Mouse (Mus musculus): ENCODE measurements around the gene Pmpcb. TPM values are rescaled to one million over a fixed set of nuclear protein-coding genes. Genes with fewer than 3 reads are reported as not detected.
"Not testable (repeated sequence)": the region's sequence is repeated elsewhere in the genome, so short reads cannot be mapped to it uniquely, and the experiment has no call there.

Pmpcb gene
- total RNA-seq (2021): 100 to 1,000 TPM in 1 of 2 experiments, 10 to 100 TPM in 1; 95.6 to 111 TPM
- long read RNA-seq, experiment 1, transcript Pmpcb-201 (13 exons, 1,615 nt): major isoform, 55 of 68 reads
- long read RNA-seq, experiment 1, partial matches to known transcripts: 7 of 68 reads
- long read RNA-seq, experiment 1, other reads (novel, unspliced or antisense): 3 of 68 reads
- long read RNA-seq, experiment 2, transcript Pmpcb-201 (13 exons, 1,615 nt): major isoform, 71 of 79 reads
- long read RNA-seq, experiment 2, partial matches to known transcripts: 5 of 79 reads
- long read RNA-seq, experiment 2, other reads (novel, unspliced or antisense): 3 of 79 reads

- intact Hi-C loops (cut with DNase I): loop anchor here (2.0 kb wide), 1 partner anchor 36 kb away; the partner anchor contains the start of gene Napepld
- peak; percentile 75 to 84 for DNase-seq
These were observed at the start of gene Pmpcb for GRCm38 (mm10) chr5:21736956-21737585. Pmpcb (plus strand) TSS chr5:21737141.

GRCm38 (mm10) chr5:21692230-21692629 is 44.7 kb upstream of the Pmpcb start:
- intact Hi-C loops (cut with DNase I): no loop called here
- DNase-seq: no peak

DNA sequence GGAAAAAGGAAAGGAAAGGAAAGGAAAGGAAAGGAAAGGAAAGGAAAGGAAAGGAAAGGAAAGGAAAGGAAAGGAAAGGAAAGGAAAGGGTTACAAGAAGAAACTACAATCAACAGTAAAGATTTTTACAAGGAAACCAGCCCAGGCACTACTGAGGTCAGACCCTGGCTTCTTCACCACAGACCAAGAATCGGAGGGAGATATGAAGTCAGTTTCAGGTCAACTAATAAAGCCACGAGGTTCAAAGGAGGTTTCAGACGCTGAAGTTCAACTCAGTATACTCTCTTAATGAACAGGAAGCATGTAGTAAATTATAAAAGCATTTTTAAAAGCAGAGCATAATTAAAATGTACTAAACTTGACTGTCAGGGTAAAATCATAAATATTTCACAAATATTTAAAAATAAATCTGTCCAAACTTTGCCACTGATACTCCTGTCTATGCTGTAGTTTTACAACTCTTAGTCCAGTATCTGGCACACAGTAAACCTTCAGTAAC is 43.5 kb upstream of the Pmpcb start:
- no peak for DNase-seq
- intact Hi-C loops (cut with DNase I): no loop called here

DNA sequence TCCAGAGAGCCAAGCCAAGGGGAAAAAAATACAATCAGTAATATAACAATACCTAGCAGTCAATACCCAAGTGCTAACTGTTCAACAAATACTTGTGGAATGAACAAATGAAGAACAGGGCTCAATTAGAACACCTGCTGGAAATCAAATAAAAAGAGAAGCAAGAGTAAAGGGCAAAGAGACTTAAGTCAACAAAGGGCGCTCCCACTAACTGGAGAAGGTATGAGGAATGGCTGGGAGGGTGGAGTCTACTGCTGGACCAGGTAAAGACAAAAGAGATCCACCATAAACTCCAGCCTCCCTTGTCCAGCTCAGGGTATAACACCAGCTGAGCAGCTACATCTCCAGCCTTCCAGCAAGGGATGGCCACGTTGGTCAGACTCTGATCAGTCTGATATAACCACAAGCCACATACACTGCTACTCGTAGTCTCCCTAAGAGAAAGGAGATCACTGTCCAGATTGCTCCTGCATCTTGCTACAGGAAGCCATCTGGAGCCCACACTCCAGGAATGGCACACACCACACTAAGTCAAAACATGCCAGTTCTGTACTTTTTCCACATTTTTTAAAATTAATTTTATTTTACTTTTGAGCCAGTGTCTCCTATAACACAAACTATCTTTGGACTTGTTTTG is 42.0 kb upstream of the Pmpcb start:
- intact Hi-C loops (cut with DNase I): loop anchor here (5.0 kb wide), 1 partner anchor 43 kb away; no protein-coding TSS in a partner anchor
- DNase-seq: no peak

DNA sequence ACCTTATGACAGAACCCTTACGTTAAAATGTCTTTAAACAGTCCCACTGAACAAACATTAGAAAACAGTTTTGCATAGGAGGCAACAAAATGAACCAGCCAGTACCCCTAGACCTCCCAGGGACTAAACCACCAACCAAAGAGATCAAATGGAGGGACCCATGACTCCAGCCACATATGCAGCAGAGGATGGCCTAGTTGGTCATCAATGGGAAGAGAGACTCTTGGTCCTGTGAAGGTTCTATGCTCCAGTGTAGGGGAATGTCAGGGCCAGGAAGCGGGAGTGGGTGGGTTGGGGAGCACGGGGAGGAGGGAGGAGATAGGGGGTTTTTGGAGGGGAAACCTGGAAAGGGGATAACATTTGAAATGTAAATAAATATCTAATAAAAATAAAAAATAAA is 37.4 kb upstream of the Pmpcb start:
- DNase-seq: not testable (repeated sequence)
- intact Hi-C loops (cut with DNase I): loop anchor here (5.0 kb wide), 1 partner anchor 47 kb away; no protein-coding TSS in a partner anchor

DNA sequence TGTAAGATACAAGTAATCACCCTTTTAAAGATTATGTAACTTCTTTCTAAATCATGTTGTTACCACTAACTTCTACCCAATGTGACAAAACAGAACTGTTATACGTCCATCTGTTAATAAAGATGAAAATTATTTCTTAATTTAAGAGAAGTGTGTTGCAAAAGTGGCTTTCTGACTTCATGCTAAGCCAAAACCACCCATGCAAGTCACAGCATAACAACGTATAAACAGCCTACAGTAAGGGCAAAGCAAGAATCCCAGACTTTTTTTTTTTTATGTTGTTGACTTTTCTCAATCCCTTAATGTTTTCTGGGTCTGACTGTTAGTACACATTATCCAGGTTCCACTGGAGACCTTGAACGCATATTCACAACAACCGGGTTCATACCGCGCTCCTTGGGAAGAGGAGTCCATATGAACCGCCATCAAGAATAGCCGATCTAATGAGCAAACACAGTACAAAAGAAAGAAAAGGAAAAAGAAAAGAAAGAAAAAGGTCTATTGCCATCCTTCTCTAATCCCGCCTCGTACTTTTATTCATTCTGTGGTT is 36.6 kb upstream of the Pmpcb start:
- intact Hi-C loops (cut with DNase I): loop anchor here (2.0 kb wide), 1 partner anchor 36 kb away; the partner anchor contains the start of gene Pmpcb
- no peak for DNase-seq

DNA sequence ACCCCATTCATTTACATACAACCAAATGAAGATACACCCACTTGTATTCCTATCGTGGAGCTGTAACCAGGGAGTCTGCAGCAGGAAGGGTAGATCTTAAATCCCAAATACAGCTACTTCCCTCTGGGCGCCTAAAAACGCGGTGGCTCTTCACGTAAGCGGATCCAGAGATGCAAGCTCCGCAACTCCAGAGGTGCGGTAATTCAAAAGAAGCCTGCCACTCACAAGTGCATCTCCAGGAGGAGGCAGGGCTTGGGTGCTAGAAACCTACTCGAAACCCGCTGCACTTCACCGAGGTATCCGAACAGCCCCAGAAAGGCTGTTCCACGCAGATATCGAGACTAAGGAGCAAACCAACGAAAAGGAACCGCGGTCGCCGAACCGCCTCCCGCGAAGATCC is 36.0 kb upstream of the Pmpcb start:
- intact Hi-C loops (cut with DNase I): loop anchor here (2.0 kb wide), 1 partner anchor 36 kb away; the partner anchor contains the start of gene Pmpcb
- no peak for DNase-seq

- intact Hi-C loops (cut with DNase I): loop anchor here (2.0 kb wide), 1 partner anchor 35 kb away; the partner anchor contains the start of gene Pmpcb
- peak; percentile 98 to 100 for DNase-seq
These were observed 35.5 kb upstream of the Pmpcb start, which contains the start of gene Napepld for GRCm38 (mm10) chr5:21701351-21702008. Napepld (minus strand) TSS chr5:21701396.

DNA sequence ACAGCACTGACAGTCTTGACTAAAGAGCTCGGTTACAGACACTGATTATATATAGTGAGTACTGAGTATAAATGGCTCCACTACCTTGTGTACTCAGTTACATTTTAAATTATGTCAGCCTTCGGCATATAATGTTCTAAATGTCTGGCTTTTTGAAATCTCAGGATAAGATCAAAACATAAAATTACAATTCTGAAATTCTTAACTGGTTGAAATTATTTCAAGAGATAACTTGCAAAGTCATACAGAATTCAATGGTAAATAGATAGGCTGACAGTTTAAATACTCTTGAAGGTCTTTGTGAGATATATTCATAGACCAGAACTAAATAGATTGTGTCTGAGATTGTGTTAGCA is 35.0 kb upstream of the Pmpcb start:
- intact Hi-C loops (cut with DNase I): no loop called here
- DNase-seq: no peak

GRCm38 (mm10) chr5:21702873-21703475 is 34.0 kb upstream of the Pmpcb start:
- DNase-seq: no peak
- intact Hi-C loops (cut with DNase I): no loop called here

DNA sequence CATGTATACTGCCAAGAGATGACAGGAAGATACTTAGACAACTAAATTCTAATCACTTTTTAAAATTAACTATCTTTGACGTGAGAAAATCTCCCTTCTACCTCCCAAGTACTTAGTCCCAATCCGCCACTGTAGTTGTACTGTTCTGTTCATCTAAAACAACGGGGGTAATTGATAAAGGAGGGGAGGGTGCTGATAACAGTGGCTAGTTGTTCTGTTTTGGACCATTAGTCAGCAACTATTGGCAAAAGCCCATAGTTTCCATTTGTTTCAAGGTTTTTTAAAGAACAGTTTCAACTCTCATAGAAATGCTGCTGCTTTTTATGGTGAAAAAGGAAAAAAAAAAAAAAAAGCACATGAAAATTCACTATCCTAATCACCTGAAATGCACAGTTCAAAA is 33.2 kb upstream of the Pmpcb start:
- intact Hi-C loops (cut with DNase I): no loop called here

GRCm38 (mm10) chr5:21706546-21706945 is 30.4 kb upstream of the Pmpcb start:
- no peak for DNase-seq
- intact Hi-C loops (cut with DNase I): no loop called here

More for the DNA sequence above, 33.2 kb upstream of the Pmpcb start:
- no peak for DNase-seq

- intact Hi-C loops (cut with DNase I); DNase-seq: not testable (repeated sequence)
These were observed 28.9 kb upstream of the Pmpcb start for GRCm38 (mm10) chr5:21708011-21708410.

GRCm38 (mm10) chr5:21712127-21712715 is 24.7 kb upstream of the Pmpcb start:
- intact Hi-C loops (cut with DNase I): no loop called here
- no peak for DNase-seq

DNA sequence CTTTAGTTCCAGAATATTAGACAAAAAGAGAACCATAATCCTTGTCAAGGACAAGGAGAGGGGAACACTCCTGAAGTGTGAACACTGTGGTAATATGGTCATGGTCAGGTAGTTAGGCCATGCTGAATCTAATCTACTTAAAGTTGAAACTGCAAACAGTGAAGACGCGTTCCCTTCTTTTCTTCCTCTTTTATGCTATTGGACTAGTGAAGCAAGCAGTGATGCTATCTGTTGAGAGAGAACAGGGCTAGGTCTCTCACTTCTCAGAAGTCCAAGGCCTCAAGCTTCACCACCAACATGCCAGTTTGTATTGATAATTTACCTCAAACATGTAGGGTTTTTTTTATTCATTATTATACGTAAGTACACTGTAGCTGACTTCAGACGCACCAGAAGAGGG is 22.5 kb upstream of the Pmpcb start:
- no peak for DNase-seq
- intact Hi-C loops (cut with DNase I): no loop called here

GRCm38 (mm10) chr5:21717165-21717715 is 19.7 kb upstream of the Pmpcb start:
- intact Hi-C loops (cut with DNase I): no loop called here
- no peak for DNase-seq

GRCm38 (mm10) chr5:21718546-21718945 is 18.4 kb upstream of the Pmpcb start:
- DNase-seq: no peak
- intact Hi-C loops (cut with DNase I): no loop called here

DNA sequence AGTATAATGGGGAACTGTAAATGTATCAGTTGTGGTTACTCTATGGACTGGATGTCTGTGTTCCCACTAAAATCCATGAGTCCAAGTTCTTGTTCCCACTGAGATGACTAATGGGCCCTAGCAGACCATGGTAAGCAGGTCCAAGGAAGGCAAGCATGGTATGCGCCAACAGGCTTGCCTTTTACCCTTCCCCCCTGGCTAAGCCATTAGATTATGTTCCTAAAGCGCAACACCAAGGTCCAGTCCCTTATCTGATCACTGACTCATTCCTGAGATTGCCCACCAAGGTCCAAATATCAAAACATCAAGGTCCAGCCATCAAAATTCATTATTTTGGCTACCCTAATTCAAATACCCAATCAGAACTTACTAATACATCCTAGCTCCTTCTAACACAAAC is 17.7 kb upstream of the Pmpcb start:
- no peak for DNase-seq
- intact Hi-C loops (cut with DNase I): no loop called here

GRCm38 (mm10) chr5:21724427-21724826 is 12.5 kb upstream of the Pmpcb start:
- intact Hi-C loops (cut with DNase I): no loop called here
- DNase-seq: no peak

Data from gastrocnemius, postnatal 36 days (tissue).